Mouse (Mus musculus) kidney, postnatal 4 days (tissue): ENCODE measurements around the gene Zfp956.

Experiments
- DNase-seq, 2 experiments: peaks; one replicate each; pipeline ENCODE4 v3.0.0; 2021; ENCODE audit warnings: mixed read lengths in 2 of 2

Zfp956 gene

GRCm38 (mm10) chr6:47974599-47974998 lies 21.4 kb downstream of the Zfp956 start:
- no peak for DNase-seq

GRCm38 (mm10) chr6:47978897-47979368 lies 25.7 kb downstream of the Zfp956 start:
- DNase-seq = peak; percentile 72 to 82

GRCm38 (mm10) chr6:47983936-47984335 lies 30.7 kb downstream of the Zfp956 start:
- no peak for DNase-seq

- no peak for DNase-seq
Measured at GRCm38 (mm10) chr6:47995661-47996060, 42.5 kb downstream of the Zfp956 start.

- no peak for DNase-seq
Measured at GRCm38 (mm10) chr6:48010727-48011126, 57.5 kb downstream of the Zfp956 start.
